19 mouse cellular contexts compared by ENCODE assay signal in genomic region chr3:156870922-156871257, GRCm38 (mm10).
DNase-seq lines count a peak whose midpoint lies in the region; ATAC-seq and TF ChIP-seq lines count a peak whose summit lies in the region.
"Had no signal": no experiment of that assay in that cellular context is flagged by ENCODE, and none has a peak within 500 bp of the region (broad histone marks: within the 10 kb centered on the region; RNA-seq: fewer than 3 reads in every experiment).

No protein-coding gene starts in this region.

- H3K9me3 ChIP-seq in forebrain, embryonic 13.5 days (replicated peaks) = no peaks in the 10 kb centered on the region
- no peaks in the 10 kb centered on the region for H3K9me3 ChIP-seq in hindbrain, embryonic 13.5 days
- no peaks in the 10 kb centered on the region for H3K9me3 ChIP-seq in midbrain, embryonic 15.5 days
- H3K9me3 ChIP-seq: embryonic facial prominence, embryonic 12.5 days; heart, embryonic 15.5 days; kidney, embryonic 15.5 days; neural tube, embryonic 13.5 days had no signal

- peaks cover 19% of the 10 kb centered on the region for H3K4me1 ChIP-seq in forebrain, embryonic 13.5 days
- peaks cover 12% of the 10 kb centered on the region for H3K4me1 ChIP-seq in hindbrain, embryonic 13.5 days (replicated peaks)
- peaks cover 13% of the 10 kb centered on the region for H3K4me1 ChIP-seq in midbrain, embryonic 15.5 days
- H3K4me1 ChIP-seq: heart, embryonic 15.5 days had no signal

- TF ChIP-seq CTCF in layer of hippocampus, adult 2 months (conservative IDR thresholded peaks at IDR 0.05) = no peak

- no peak overlapping the region for H3K4me3 ChIP-seq in layer of hippocampus, adult 2 months
- H3K4me3 ChIP-seq in forebrain, embryonic 13.5 days = no peak overlapping the region
- H3K4me3 ChIP-seq in hindbrain, embryonic 13.5 days = no peak overlapping the region
- H3K4me3 ChIP-seq in midbrain, embryonic 15.5 days = no peak overlapping the region
- H3K4me3 ChIP-seq: embryonic facial prominence, embryonic 12.5 days; heart, embryonic 15.5 days; kidney, embryonic 15.5 days; neural tube, embryonic 13.5 days had no signal

- ATAC-seq in forebrain, embryonic 13.5 days = peak; percentile 76
- 0 out of 2 replicates have a peak, but pooled peaks have one; percentile 32 for ATAC-seq in hindbrain, embryonic 13.5 days (ENCODE audit: low FRiP score)
- peak; percentile 54 for ATAC-seq in midbrain, embryonic 15.5 days (replicated peaks)
- ATAC-seq in CD4-positive, CD25-positive, alpha-beta regulatory T cell, adult 4 months = no peak
- ATAC-seq: intestine, postnatal 0 days had no signal

- peak overlapping the region; percentile 10; the same call in 1 of the 2 replicates for H3K27ac ChIP-seq in layer of hippocampus, adult 2 months
- peak overlapping the region; percentile 75; the same call in 1 of the 2 replicates for H3K27ac ChIP-seq in forebrain, embryonic 13.5 days
- H3K27ac ChIP-seq in hindbrain, embryonic 13.5 days = peak overlapping the region; percentile 40; the same call in 1 of the 2 replicates
- peak overlapping the region; percentile 63 for H3K27ac ChIP-seq in midbrain, embryonic 15.5 days
- H3K27ac ChIP-seq: heart, embryonic 15.5 days; liver, embryonic 14.5 days; neural tube, embryonic 13.5 days had no signal

- H3K27me3 ChIP-seq in forebrain, embryonic 13.5 days = no peaks in the 10 kb centered on the region
- H3K27me3 ChIP-seq in hindbrain, embryonic 13.5 days = no peaks in the 10 kb centered on the region
- H3K27me3 ChIP-seq in midbrain, embryonic 15.5 days (replicated peaks) = no peaks in the 10 kb centered on the region
- H3K27me3 ChIP-seq: embryonic facial prominence, embryonic 12.5 days; heart, embryonic 15.5 days; kidney, embryonic 15.5 days; neural tube, embryonic 13.5 days had no signal

- 8% methylated on average over 2 of the region's 2 CpGs for WGBS in forebrain, embryonic 13.5 days
- 9% methylated on average over 2 of the region's 2 CpGs for WGBS in hindbrain, embryonic 13.5 days
- 8% methylated on average over 2 of the region's 2 CpGs for WGBS in midbrain, embryonic 15.5 days

- H3K36me3 ChIP-seq in forebrain, embryonic 13.5 days (ENCODE audit: poor library complexity, severe bottlenecking) = no peaks in the 10 kb centered on the region
- no peaks in the 10 kb centered on the region for H3K36me3 ChIP-seq in hindbrain, embryonic 13.5 days
- no peaks in the 10 kb centered on the region for H3K36me3 ChIP-seq in midbrain, embryonic 15.5 days (replicated peaks)
- H3K36me3 ChIP-seq: embryonic facial prominence, embryonic 12.5 days; heart, embryonic 15.5 days; kidney, embryonic 15.5 days; neural tube, embryonic 13.5 days had no signal

- H3K4me2 ChIP-seq in forebrain, embryonic 13.5 days = no peak overlapping the region
- H3K4me2 ChIP-seq in hindbrain, embryonic 13.5 days = no peak overlapping the region
- H3K4me2 ChIP-seq in midbrain, embryonic 15.5 days = no peak overlapping the region
- H3K4me2 ChIP-seq: embryonic facial prominence, embryonic 12.5 days; heart, embryonic 15.5 days; kidney, embryonic 15.5 days; neural tube, embryonic 13.5 days had no signal

- DNase-seq in layer of hippocampus, adult 2 months (ENCODE audit: low spot score in 2 of 2) = no peak
- no peak for DNase-seq in layer of hippocampus, adult 9-11 months
- no peak for DNase-seq in spleen, postnatal 14 days (ENCODE audit: low spot score in 2 of 2)
- DNase-seq in urinary bladder, postnatal 10 days (ENCODE audit: low spot score) = no peak
- DNase-seq: adrenal gland, adult 2 months; B cell, adult 2 months; cerebellum, adult 8-10 months; gastrocnemius, postnatal 25 days; right cerebral cortex, postnatal 14 days had no signal

- H3K9ac ChIP-seq in forebrain, embryonic 13.5 days = no peak overlapping the region
- no peak overlapping the region for H3K9ac ChIP-seq in hindbrain, embryonic 13.5 days
- no peak overlapping the region for H3K9ac ChIP-seq in midbrain, embryonic 15.5 days
- H3K9ac ChIP-seq: embryonic facial prominence, embryonic 12.5 days; heart, embryonic 15.5 days; kidney, embryonic 15.5 days; liver, embryonic 14.5 days; neural tube, embryonic 13.5 days had no signal

Comparison
In these comparisons a context has a peak if more than half of its experiments do, and no peak if none do; other contexts are left out.
1. H3K27ac ChIP-seq: peak in every context shown above with its lines; median percentile 75 in forebrain, embryonic 13.5 days; 63 in midbrain, embryonic 15.5 days; 40 in hindbrain, embryonic 13.5 days; 10 in layer of hippocampus, adult 2 months.